Mouse (Mus musculus): ENCODE measurements around the gene Zp2.

The Zp2 gene

GRCm38 (mm10) chr7:120128951-120129350 lies 16.1 kb downstream of the Zp2 start:
- DNase-seq = no peak

GRCm38 (mm10) chr7:120127686-120128059 lies 17.4 kb downstream of the Zp2 start:
- DNase-seq = no peak

GRCm38 (mm10) chr7:120126976-120127685 lies 18.0 kb downstream of the Zp2 start:
- no peak for DNase-seq

GRCm38 (mm10) chr7:120124844-120125243 lies 20.2 kb downstream of the Zp2 start:
- DNase-seq = peak; percentile 87

GRCm38 (mm10) chr7:120123776-120124175 lies 21.3 kb downstream of the Zp2 start:
- DNase-seq = no peak

GRCm38 (mm10) chr7:120117529-120117928 lies 27.6 kb downstream of the Zp2 start:
- no peak for DNase-seq

- DNase-seq = no peak
Observed at GRCm38 (mm10) chr7:120116976-120117375, 28.1 kb downstream of the Zp2 start.

- DNase-seq = no peak
Observed at GRCm38 (mm10) chr7:120109676-120110075, 35.4 kb downstream of the Zp2 start.

- peak; percentile 22 for DNase-seq
Observed at GRCm38 (mm10) chr7:120106356-120106755, 38.7 kb downstream of the Zp2 start.

- no peak for DNase-seq
Observed at GRCm38 (mm10) chr7:120104975-120105374, 40.1 kb downstream of the Zp2 start.

GRCm38 (mm10) chr7:120103019-120103567 lies 42.0 kb downstream of the Zp2 start:
- DNase-seq = peak; percentile 34

- DNase-seq = peak; percentile 93
Observed at GRCm38 (mm10) chr7:120102164-120102972, 42.7 kb downstream of the Zp2 start, which contains the start of gene Tmem159. Gene Tmem159, plus strand, starts transcription at chr7:120102353.

- DNase-seq = peak; percentile 88
Observed at GRCm38 (mm10) chr7:120098403-120098802, 46.7 kb downstream of the Zp2 start.

- DNase-seq = peak; percentile 77
Observed at GRCm38 (mm10) chr7:120097845-120098244, 47.2 kb downstream of the Zp2 start.

GRCm38 (mm10) chr7:120095180-120095579 lies 49.9 kb downstream of the Zp2 start, which contains the start of gene Dnah3:
Gene Dnah3, minus strand, starts transcription at chr7:120095280.
- DNase-seq = no peak

- DNase-seq = no peak
Observed at GRCm38 (mm10) chr7:120094216-120094615, 50.9 kb downstream of the Zp2 start.

- DNase-seq = no peak
Observed at GRCm38 (mm10) chr7:120093033-120093432, 52.1 kb downstream of the Zp2 start.

- no peak for DNase-seq
Observed at GRCm38 (mm10) chr7:120080177-120080576, 64.9 kb downstream of the Zp2 start.
